Mouse (Mus musculus) liver, adult (tissue): ENCODE measurements around the gene 1300017J02Rik.
A peak's percentile ranks its signal among the peaks of the same experiment; 100 is the strongest.

Source experiments
- GATA4 ChIP-seq: IDR thresholded peaks from 2 replicates; pipeline ENCODE4 v1.6.1; 2014; ENCODE audit warnings: mild to moderate bottlenecking, low read length; ENCODE audit not compliant: insufficient replicate concordance

1300017J02Rik gene

DNA sequence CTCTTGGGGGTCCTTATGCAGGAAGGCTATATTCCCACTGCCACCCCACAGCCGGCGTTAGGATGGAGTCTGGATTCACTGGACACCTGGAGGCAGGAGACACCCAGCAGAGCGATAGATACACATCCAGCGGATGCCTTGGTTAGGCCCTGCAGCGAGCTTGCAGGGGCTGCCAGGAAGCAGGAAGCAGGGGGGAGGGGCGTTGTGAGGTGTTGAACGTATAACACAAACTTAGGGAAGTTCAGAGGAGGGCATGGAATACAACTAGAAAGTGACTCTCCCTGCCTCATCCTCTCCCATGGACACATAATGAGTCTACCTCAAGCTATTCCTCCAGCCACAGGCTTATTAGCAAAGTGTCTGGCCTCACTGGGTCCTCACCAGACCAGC lies 71.9 kb downstream of the 1300017J02Rik start:
- no peak for TF ChIP-seq GATA4

DNA sequence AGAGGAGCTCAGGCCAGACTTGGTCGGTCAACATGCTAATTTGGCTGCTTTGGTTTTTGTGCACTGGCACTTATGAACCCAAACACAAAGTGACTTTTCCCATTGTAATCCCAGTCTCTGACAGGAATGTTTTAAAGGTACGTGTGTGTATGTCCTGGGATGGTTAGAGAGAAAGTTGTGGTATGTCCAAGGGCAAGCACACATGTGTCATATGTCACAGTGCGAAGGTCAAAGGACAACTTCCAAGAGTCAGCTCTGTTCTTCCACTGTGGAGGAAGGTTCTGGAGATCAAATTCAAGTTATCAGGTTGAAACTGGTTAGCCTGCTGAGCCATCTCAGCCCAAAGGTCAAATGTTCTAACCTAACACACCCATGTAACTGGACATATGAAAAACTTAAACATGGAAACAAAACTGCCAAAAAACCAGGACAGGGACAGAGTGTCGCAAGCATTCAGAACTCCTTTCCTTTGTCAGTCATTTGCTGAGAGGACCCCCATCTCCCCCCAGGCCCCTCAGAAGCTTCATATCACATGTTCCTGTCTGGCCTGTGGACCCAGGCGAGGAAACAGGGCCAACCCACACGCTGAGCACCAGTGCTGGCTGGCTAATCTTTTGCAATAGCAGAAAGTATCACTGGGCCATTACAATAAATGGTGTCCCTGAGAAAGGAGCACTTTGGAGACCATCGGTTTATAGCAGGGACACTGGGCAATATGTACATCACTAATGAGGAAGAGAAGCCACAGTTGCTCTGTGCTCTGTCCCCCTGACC lies 72.5 kb downstream of the 1300017J02Rik start:
- no peak for TF ChIP-seq GATA4

DNA sequence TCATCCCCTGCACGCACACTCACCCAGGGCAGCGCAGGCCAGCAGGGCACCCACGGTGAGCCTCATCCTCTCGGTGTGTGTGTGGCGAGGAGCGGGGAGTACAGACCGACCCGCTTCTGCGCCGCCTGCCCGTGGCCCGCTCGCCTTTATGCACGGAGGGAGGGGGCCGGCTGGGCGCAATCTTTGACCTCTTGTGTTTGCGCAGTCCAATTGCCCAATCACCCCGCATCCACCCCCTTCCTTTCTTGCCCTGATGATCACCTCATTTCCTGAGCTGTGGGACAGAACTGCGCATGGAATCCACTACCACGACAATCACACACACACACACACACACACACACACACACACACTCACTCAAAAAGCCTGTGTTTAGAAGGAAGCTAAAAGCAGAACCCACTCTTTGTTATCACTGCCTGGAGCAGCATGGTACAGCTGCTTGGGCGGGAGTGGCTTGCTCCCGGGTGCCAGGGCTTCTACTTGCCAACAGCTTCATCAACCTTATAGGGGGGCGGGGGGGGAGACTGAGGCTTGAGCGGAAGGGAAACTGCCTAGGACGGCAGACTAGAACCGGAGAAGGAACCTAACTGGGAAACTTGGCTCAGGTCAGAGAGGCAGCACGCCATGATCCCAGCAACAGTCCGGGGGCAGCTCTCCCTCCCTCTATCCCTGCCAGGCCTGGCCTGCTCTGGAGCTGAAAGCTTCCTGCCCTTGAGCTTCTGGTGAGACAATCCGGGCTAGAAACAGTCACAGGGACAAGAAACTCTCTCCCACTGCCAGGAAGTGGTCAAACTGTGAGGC lies 74.5 kb downstream of the 1300017J02Rik start, which contains the start of the genes Gm20425 and Trf:
Gm20425 (minus strand) TSS at position 157 of the 801 bp plus-strand sequence.
Trf (minus strand) TSS at position 294 of the 801 bp plus-strand sequence.
- no peak; the same call in 1 of the 2 replicates for TF ChIP-seq GATA4

DNA sequence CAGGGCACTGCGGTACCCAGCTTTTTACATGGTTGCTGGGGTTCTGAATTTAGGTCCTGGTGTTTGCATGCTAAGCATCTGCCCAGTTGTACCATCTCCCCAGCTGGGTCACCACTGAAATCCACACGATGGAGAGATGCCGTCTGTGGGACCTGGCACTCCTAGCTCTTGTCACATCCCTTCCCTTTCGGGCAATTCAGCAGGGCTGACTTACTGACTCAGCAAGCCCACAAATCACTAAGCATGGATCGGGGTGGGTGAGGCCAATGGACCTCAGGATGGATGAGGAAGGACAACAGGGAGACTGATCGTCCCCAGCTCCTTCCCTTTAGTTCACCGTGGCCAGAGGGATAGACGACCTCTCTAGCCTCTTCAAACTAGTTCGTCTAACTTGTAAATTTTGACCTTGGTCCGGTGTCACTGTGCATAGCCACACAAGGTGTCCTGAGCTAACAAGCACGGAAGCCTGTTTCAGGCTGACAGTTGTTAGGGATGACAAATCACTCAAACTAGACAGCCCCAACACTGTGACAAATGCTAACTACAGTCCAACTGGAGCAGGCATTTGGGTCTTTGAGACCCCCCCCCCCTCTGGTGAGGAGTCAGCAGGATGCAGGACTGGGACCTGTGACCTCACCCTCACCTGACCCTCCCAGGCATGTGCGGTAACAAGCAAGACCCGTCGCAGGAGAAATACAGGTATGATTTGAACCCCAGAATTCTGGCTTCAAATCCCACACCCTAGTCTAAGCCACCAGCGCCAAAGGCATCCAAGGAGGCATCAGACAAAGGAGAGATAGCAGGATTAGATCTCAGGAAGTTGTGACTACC lies 75.6 kb downstream of the 1300017J02Rik start:
- no peak for TF ChIP-seq GATA4

DNA sequence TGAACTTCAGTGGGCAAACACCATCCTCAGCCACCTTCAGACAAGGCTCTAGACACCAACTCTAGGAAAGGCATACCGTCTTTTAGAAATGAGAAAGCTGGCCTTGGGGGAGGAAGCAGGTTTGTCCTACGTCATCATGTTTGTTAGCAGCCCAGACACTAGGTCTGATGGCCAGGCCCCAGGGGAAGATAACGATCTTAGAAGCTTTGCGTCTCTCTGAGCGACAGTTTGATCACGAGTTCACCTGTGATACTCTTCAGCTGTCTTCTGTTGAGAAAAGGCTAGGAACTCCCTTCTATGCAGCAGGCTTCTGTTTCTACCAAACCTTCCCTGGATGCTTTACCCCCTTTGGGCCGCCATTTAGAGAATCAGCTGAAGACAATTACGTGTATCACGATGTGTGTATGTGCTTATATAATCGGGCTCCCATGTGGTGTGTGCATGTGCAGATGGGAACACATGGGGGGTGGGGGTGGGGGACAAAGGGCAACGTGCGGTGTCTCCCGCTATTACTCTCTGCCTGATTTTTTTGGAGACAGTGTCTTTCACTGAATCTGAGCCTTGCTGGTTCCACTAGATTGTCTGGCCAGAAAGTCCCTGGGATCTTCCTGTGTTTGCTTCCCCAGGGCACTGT lies 76.4 kb downstream of the 1300017J02Rik start:
- peak; percentile 90; the same call in 1 of the 2 replicates for TF ChIP-seq GATA4

DNA sequence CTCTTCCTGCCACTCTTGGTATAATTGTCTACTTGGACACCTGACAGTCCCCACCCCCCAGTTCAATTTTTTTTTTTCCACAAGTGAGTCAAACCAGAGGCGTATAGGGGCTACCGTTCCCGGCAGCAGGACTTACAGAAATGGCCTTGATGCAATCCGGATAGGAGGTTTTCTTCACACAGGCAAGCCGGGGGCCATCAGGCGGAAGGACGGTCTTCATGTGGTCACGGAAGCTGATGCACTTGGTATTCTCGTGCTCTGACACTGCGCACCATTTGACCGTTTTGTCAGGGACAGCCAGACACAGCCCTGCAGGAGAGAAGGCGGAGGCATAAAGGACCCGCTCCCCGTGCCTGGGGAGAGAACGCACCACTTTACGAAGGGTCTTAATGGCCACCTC lies 77.1 kb downstream of the 1300017J02Rik start:
- no peak for TF ChIP-seq GATA4

DNA sequence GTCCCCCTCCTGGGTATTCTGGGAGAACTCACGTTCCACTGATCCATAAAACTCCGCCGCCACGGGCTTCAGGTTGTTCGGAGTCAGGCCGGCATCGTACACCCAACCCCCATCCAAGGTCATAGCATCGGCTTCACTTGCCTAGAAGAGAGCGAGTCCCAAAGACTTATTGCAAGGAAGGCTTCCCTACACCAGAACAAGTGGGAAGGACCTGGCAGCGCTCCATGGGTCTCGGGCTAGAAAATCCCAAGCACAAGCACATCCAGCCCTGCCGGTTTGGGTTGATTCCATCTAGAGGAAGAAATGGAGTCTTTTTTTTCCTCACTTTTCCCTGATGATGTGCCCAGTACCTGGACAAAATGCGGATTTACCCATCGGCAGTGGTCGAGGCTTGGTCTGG lies 78.1 kb downstream of the 1300017J02Rik start:
- no peak for TF ChIP-seq GATA4

DNA sequence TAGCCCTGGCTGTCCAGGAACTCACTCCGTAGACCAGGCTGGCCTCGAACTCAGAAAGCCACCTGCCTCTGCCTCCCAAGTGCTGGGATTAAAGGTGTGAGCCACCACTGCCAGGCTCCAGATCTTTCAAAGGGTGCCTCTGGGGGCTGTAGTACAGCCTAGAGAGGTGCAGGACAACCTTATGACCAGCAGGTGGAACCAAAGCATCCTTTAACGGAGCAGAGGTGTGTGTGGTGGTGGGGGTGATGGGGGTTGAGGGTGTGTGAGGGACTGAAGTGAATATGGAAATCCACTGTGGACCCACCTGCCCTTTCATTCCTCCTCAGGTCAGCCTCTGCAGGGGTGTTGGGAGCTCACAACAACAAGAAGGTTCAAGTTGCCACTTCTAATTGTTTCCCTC lies 79.4 kb downstream of the 1300017J02Rik start:
- TF ChIP-seq GATA4: no peak

DNA sequence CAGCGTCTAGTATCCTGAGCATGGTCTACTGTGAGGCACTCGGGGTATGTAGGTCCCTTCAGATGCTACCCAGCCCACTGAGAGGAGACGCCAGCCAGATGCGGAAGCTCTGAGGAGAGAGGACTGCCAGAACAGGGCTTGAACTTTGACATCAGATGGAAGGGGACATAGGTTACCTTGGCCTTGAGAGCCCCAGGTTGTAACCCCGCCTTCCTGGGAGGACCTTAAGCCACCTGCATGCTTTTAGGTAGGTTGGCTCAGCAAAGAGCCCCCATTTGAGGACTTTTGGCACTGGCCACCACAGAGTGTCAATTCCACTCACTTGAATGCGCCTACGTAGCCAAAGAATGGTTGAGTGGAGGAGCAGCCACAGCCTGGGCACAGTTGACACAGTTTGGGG lies 80.2 kb downstream of the 1300017J02Rik start:
- no peak for TF ChIP-seq GATA4

DNA sequence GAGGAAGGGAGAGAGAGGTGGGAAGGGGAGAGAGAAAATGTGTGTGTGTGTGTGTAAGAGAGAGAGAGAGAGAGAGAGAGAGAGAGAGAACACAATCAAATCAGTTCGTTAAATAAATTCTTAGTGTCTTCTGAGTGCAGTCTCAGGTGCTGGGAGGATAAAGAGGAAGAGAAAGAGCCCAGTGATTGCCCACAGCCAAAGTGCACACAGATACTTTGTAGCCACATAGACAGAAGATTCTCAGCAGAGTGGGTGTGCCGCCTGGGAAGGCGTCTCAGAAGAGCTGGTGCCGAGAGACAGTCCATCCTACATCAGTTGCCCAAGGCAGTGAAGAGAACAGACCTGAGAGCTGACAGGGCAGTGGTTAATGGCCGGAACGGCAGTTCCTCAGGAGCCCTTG lies 90.6 kb downstream of the 1300017J02Rik start:
- no peak for TF ChIP-seq GATA4

DNA sequence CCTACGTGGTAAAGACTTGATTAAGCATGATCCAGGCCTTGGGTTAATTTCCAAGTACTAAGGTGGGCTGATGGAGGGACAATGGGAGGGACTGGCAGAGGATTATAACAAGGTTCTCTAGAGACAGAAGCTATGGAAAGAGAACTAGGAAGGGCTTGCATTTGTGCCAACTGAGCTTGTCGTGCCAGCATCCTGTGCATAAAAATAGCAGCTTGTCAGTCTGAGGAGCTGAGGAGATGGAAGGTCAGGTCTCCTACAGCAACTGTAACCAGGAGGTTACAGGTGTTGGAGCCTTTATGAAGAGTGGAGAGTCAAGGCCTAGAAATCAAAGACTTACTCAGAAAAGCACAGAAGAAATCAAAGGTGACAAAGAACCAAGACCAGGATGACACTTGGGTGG lies 91.3 kb downstream of the 1300017J02Rik start:
- no peak for TF ChIP-seq GATA4

DNA sequence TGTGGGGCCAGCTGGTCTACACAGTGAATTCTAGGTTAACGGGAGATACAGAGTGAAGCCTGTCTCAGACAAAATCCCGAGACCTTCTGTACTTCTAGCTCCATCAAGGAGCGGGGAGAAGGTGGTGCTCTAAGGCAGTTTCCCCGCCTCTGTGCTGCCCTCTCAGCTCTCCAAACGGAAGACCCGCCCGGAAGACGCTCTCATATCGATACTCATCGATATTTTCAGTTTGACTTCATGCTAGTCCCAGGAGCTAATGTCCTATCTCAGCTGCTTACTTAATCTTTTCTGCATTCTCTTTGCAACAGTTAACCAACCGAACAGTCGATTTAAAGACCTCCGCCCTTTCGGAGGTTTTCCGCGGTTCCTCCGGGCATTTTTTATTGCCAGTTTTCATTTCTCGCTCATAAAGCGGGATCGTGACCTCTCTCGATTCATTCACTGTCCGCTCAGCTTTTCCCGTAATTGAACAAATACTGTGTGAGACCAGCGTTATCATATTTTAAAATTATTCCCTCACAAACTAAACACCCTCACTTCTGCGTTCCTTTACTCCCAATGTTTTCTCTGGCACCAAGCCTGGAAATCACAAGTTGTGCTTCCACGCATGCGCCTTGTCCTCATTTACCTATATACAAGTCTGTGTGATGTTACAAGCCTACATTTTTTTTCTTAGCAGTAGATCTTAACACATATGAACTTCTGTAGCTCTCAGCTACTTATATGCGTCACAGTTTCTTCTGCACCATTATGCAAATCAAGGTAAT lies 92.0 kb downstream of the 1300017J02Rik start:
- no peak for TF ChIP-seq GATA4

DNA sequence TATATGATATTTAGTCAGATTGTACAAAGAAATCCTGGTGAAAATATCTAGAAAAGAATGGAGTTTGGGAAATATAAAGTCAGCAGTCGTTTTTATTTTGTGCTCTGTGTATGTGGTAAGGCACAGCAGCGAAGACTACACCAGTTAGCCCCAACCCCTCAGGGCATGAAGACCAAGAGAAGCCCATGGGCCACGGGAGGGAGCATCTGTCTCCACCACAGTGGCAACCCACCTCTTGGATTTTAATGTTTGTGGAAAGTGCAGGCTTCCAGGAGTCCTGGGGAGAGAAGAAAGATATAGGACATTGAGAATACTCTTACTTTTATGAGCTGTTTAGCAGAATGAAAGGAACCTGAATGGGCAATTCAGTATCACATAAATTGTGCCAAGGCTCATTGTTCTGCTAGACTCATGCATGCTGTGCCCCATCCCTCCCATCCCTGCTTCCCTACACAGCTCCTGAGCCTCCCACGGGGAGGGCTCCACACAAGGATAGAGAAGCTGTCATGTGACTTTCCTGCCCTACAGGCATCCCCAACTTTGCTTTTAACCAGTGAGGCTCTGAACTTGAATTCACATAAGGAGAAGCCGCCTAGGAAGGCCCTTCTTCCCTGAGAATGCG lies 96.0 kb downstream of the 1300017J02Rik start:
- no peak for TF ChIP-seq GATA4

DNA sequence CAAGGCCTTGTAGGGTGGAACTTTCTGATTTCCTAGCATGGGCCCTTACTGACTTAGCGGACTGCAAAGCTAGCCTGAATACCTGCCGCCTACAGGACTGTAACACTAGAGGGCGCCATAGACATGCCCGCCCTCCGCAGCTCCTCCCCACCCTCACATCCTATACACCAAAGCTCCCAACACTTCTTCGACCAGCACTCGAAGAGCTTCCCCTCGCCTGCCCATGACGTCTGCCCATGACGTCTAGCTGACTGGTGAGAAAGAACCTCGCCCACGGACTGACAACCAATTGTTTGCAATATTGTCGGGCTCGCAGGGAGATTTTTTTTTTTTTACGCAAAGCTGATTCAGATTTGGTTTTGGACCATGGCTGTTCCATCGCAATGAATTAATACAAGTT lies 97.0 kb downstream of the 1300017J02Rik start:
- TF ChIP-seq GATA4: no peak
